Mouse (Mus musculus) gastrocnemius, postnatal 14 days (tissue): ENCODE results near the gene Peli2. TPM values are rescaled to one million over a fixed set of nuclear protein-coding genes. Genes with fewer than 3 reads are reported as not detected.

ENCODE experiments used
- DNase-seq: peaks from one replicate; pipeline ENCODE4 v3.0.0; 2021; ENCODE audit warnings: mixed read lengths
- intact Hi-C: fragments of 180-260 bp; cut with DNase I; formaldehyde crosslinking; loops from one replicate; pipeline ENCODE4 v1.15.1; 2025; ENCODE audit warnings: low total_unique reads
- total RNA-seq, 2 experiments: library from RNA; stranded (reverse); gene quantifications; 2 replicates each; pipeline ENCODE4 v1.2.3; 2021

Gene Peli2
- total RNA-seq, 2 experiments from 2014 or later = 12.9 to 16.3 TPM

DNA sequence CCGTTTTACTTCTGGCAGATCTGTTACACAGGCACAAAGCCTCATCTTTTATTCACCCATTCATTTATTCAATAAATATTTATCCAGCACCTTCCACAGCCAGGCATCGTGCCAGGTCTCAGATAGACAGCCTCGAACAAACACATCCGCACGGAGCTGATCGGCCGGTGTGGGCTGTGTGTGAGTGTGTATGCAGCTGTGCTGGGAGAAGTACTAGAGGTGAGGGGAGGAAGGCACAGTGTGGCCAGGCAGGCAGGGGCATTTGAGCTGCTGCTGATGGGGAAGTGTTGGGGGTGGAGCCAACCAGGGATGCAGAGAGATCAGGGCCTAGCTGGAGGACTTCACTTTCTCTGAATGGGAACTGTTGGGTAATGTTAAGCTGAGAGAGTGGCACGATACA lies 51.4 kb downstream of the Peli2 start:
- intact Hi-C loops = no loop called here

DNA sequence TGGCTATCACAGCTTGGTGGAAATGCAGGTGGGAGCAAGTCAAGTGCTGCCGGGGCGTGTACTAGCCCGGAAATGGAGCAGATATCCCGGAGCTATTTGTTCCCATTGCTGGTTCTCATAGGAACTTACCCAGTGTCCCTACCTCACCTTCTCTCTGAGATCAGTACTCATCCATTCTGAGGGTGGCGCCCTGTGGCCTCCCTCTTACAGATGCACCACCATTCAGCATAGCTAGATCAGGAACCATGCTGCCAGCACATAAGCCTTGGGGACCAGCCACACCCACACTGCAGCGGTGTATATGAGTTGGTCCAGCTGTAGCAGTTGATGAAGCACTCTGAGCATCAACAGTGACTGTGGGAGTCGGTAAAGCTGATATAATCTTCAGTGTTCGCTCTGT lies 52.3 kb downstream of the Peli2 start:
- intact Hi-C loops = no loop called here
- no peak for DNase-seq

More for the DNA sequence above, 51.4 kb downstream of the Peli2 start:
- DNase-seq = no peak

DNA sequence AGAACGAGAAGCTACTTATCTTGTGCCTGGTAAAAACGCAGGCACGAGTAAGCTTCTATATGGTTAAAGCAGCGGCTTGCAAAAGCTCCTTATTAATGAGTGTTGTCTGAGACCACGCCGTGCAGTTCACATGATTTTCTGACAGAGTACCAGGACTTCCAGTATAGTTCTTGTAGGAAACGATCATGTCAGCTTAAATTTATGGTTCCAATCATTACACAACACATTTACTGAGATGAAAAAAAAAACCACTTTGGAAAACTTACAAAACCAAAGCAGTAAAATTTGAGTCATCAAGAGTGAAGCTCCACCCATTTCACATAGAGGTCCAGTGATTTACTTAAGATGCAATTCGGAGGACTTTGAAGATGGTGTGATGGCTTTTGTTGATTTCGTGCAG lies 53.2 kb downstream of the Peli2 start:
- intact Hi-C loops = no loop called here

DNA sequence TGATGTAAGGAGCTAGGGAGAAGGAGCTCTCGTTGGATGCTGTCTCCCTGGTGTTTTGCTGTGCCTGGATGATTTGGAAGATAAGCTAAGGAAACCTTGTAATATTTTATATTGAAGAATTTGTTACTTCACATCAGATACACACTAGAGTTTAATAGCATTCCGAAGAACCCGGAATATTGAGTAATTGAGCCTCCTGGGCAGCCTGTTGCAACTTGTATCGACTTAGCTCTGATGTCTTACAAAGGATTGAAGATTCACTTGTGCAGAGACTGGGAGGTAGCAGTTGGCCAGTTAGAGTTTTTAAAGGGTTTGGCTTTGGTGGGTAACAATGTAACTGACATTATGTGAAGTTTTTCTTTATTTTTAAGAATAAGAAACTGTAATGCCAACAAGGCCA lies 53.7 kb downstream of the Peli2 start:
- intact Hi-C loops = no loop called here
- DNase-seq = no peak

More for the DNA sequence above, 53.2 kb downstream of the Peli2 start:
- DNase-seq = no peak

DNA sequence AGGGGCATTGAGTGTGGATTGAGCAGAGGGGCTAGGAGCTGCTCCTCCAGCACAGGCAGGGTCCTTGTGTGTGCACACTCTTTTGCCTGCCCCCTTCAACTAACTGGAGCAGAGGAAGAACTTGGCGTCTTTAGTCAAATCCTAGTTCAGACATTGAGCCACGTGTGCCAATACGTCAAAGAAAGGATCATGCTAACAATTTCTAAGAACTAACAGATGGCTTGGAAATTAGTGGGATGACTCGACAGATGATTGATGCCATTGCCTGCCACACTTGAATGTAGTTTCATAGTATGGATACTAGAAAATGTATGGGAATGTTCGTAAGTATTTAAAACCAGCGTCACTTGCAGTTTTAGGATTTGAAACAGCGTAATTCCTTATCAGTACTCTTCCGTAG lies 54.5 kb downstream of the Peli2 start:
- intact Hi-C loops = no loop called here
- DNase-seq = no peak

DNA sequence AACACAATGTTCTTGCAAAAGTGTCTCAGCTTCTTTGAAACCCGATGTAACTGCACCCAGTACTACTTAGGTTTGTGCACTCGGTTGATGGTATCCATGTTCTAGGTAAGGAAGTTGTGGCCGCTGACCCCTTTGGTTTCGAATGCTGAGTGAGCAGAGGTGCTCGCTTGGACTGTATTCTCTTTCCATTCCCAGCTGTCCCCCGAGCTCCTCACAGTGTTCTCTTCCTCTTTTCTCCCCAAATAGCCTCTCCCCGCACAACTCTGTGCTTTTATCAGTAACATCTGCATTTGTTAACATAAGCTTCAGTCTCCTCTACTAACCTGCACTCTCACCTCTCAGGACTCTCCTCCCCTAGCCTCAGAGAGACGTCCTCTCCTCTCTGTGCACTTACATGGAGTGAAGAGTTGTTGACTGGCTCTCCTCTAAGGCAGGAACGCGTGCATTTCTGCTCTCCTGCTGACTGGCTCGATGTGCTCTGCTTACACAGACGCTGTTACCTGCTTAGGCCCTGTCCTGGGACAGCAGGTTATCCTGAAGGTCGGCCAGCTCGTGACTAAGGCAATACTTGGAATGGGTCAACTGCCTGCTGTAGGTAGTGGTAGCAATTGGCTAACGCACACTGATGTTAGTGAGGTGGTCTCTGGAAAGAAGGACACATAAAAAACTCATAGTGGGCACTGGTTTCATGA lies 57.8 kb downstream of the Peli2 start:
- intact Hi-C loops = no loop called here
- DNase-seq = no peak

DNA sequence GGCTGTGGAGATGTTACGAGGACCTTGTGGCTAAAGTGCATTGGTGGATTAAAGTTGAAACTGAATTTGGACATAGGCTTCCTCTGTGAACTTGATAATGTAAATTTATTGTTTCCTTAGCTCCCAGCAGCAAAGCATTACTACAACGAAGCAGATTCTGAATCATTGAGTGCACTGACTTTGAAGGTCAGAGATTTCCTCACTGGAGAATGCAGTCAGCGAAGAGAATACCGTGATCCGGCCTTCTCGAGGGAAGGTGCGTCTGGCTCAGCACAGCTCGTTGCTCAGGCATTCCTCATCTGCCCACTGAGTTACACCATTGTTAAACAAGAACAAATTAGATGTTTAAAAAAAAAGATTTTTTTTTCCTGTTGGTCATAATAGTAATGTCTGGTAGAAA lies 58.4 kb downstream of the Peli2 start:
- no peak for DNase-seq
- intact Hi-C loops = no loop called here

DNA sequence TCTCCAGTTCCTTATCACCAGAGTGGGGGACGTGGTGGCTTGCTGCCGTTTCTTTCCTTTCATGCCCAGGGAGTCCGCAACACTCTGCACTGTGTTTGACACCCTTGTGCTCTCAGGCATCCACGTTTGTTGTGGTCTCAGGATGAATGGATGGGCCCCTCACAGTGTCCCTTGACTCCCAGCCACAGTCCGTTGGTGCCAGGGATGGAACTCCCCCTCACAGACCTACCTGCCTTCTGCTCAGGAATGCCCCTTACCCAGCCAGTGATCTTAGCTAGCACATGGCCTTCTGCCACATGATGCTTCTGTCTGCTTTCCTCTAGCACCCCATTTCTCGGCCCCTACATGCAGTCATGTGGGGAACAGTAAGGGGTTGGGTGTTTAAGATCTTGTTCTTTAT lies 65.7 kb downstream of the Peli2 start:
- intact Hi-C loops = no loop called here
- no peak for DNase-seq

DNA sequence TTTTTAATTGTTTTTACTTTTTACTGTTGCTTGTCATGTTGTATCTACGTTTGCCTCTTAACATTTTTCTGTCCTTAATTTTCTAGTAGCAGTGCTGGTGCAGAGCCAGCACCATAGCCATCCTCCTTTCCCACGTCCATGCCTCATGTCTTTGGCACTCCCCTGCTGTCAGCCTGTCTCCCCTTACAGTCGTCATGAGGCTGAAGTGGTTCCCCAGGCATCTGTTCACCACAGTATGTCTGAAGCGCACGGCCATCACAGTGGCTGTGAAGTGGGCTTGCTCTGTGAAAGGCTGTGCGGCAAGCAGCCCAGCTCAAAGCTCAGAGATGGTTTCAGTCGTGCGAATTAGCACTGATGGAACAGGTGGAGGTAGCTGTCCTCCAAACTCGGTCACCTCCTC lies 66.5 kb downstream of the Peli2 start:
- no peak for DNase-seq
- intact Hi-C loops = no loop called here

DNA sequence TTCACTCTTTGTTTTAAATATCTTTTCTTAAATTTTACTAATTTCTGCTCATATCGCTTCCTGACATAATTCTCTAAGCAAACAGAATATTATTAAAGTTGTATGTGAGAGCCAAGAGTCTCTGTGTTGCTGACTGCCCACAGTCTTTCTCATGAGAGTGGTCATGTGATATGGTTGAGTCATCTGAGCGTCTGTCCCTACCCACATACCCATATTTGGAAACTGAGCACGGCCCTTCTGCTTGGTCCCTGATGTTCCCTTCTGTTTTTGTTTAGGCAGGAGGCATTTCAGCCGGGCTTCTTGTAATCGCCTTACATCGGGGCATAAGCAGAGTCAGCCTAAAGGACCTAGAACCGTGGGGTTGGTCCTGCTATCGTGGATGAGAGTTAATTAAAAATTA lies 68.7 kb downstream of the Peli2 start:
- no peak for DNase-seq
- intact Hi-C loops = no loop called here

DNA sequence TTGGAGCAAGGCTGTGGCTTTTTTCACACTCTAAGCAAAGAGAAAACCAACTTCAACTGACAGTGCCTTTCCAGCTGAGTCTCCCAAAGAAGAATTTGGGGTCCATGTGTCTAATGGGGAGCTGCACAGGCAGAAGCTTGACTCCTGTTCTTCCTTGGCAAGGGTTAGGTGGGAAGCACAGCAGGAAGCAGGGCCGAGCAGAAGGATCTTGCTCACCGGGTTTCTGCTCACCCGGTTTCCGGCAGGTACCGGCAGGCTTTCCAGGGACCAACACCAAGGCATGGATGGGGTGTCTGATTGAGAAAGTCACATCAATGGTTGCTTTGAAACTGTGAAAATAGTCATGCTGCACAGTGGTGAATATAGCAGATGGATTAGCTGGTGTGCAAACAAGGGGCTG lies 70.3 kb downstream of the Peli2 start:
- no peak for DNase-seq
- intact Hi-C loops = no loop called here

DNA sequence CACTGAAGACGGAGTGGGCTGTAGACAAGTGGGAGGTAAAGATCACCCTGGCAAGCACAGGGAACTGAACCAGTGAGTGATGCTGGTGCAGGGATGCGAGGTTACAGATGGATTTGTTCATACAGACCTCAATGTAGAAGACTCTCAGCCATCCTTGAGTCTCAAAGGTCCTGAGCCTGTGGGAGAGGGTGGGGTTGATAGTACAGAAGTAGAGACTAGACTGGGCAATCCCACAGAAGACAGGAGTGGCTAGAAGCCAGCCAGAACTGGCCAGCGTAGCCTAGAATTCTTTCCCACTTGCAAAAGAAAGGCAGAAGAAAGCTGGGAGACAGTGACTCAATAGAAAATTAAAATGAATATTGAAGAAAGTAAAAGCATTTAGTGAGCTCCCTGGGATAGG lies 71.3 kb downstream of the Peli2 start:
- intact Hi-C loops = no loop called here
- DNase-seq = no peak

DNA sequence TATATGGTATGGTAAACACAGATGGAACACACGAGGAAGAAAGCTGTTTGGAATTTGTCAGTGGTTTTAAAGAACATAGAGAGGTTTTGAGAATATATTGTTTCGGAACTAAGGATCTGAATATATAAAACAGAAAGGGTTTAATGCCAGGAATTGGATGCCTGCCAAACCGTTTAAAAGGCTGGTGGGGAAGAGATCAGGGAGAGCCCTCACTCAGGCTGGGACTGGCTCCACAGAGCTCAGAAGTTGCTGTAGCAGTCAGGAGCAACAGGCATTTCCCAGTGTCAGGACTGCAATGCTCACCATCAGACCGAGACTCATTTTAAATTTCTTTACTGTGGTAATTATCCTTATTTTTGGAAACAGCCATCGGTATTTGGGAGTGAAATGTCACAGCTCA lies 76.2 kb downstream of the Peli2 start:
- intact Hi-C loops = no loop called here
- DNase-seq = no peak

DNA sequence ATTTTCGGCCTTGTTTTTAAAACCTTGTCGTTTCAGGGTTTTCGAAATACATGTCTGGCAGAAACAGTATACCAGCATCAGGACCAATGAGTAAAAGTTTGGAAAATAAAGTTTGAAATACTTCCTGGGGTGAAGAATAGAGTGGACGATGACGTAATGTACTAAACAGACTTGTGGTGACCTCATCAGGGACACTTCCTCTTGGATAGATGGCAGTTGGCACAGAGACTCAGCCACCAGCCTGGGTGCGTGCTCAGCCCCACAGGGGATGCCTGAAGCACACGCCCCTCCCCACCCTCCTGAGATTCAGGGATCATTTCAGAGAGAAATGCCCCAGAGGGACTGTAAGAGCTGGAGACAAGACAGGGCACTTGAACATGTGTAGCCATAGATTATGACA lies 76.7 kb downstream of the Peli2 start:
- intact Hi-C loops = no loop called here

DNA sequence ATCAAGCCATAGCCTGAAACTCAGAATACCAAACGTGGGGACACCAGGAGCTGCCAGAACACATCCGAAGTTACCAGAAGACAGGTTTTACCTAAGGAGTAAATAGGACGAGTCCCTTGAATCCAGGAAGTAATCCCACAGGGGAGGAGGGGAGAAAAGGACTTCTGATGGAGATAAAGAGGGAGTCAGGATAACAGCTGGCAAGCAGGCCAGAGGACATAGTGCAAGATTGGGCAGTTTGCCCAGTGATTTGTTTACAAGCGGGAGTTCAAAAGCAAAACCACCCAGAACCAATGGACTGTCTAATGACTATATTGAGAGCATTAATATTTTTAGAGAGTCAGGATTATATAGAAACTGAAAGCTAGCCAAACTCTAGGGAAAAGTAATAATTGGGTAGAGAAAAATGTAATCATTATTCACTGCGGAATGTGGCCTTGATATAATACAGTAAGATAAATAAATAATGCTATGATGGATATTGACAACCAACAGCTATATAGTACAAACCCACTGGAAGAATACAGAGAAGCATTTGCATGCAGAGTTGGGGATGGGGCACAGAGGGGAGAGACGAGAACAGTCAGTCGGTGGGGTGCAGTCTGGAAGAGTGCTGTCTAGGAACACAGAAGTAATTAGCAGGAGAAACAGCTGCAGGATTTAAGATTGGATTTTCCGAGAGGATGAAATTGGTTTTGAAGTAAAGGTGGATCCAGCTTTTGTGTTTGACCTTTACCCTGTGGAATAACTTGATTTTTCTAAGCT lies 77.7 kb downstream of the Peli2 start:
- intact Hi-C loops = no loop called here
- DNase-seq = no peak

More for the DNA sequence above, 76.7 kb downstream of the Peli2 start:
- no peak for DNase-seq

DNA sequence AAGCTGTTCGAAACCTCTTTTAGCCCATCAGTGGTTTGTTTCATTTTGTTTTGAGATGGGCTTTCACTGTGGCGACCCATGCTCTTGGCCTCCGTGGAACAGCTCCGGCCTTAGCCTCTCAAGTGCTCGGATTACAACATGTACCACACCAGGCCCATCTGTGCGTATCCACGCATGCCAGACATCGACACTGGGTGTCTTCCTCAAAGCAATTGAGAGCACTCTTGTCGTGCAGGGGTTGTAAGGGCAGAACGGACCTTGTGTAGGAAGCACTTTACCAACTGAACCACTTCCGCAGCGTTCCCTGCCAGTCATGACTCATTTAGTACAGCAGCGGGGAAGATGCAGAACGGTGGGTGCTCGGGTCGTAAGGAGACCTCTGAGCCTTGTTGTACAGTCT lies 78.3 kb downstream of the Peli2 start:
- intact Hi-C loops = no loop called here
- DNase-seq = no peak

DNA sequence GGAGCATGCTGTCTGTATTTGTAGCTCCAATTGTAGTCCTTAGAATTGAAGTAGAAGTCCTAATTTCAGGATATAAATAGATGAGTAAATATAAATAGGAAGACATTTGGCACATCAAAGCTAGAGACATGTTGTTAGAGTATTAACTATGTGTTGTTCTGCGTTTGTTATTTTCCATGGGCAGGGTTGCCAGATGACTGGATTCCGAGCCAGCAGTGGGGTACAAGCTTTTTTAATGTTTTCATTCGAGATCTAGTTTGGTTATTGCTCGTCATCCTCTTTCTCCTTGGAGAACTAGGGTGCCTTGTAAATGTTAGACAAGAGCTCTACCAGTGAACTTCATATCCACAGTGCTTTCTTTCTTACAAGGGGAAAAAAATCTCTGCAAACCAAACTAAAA lies 78.9 kb downstream of the Peli2 start:
- no peak for DNase-seq
- intact Hi-C loops = no loop called here

DNA sequence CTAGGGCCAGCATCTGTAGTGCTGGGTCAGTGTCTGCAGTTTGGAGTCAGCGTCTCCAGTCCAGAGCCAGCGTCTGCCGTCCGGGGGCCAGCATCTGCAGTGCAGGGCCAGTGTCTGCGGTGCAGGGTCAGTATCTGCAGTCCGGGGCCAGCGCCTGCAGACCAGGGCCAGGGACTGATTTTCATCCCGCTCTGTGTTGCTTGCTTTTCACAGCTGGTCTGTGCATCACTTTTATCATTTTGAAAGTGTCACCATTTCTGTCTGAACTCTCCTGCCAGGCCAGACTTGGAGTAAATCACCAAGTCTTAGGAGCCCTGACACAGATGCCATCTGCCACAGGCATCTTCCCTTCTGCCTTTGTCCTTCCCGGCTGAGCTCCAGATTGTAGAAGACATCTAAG lies 79.7 kb downstream of the Peli2 start:
- no peak for DNase-seq
- intact Hi-C loops = no loop called here

DNA sequence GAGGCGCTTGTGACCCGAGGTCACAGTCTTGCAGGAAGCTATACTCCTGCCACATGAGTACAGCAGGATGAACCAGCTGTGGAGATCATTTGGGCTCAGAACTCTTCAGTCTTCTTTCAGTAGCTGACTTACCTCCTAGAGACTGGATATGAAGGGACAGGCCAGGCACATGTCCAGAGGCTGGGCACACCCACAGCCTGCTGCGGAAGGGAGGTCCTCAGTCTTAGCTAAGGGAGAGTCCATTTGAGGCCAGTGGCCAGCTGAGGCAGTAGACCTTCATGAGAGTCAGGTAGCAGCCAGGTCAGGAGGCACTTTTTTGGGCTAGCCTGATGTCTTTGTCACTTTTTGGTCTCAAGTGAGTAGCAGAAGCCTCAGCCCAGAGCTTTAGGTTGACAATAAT lies 80.2 kb downstream of the Peli2 start:
- intact Hi-C loops = no loop called here
- no peak for DNase-seq

DNA sequence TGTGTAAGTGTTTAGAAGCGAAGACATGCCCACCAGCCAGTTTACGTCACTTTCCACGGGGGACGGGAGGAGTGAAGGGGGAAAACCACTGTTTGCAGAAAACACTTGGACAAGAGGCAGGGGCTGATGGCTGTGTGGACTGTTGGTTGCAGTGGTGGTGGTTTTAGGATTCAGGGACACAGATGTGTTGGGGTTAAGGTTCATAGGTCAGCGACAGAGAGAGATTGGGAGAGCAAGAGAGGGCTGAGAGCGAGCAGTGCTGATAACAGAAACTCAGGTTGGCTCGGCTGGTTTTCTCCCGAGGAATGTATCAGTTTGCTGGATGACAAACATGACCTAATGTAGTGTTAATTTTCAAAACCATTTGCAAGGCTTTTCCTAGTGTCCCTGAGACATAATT lies 80.8 kb downstream of the Peli2 start:
- intact Hi-C loops = no loop called here
- no peak for DNase-seq
